Mouse (Mus musculus) CH12.LX (cell line): Measurements from ENCODE around the gene Mixl1. TPM values are rescaled to one million over a fixed set of nuclear protein-coding genes. Genes with fewer than 3 reads are reported as not detected.

Source experiments
- DNase-seq: peaks from one replicate; pipeline ENCODE4 v3.0.0-alpha.2; 2013; ENCODE audit errors: extremely low read depth
- H3K27ac ChIP-seq: 2 replicates; pipeline ENCODE4 v1.5.1; 2012; ENCODE audit warnings: low read depth, mild to moderate bottlenecking, control low read depth, moderate library complexity; ENCODE audit not compliant: insufficient read depth
- H3K27me3 ChIP-seq: replicated peaks from 2 replicates; pipeline ENCODE3; 2012; ENCODE audit warnings: inconsistent platforms
- H3K36me3 ChIP-seq, 2 experiments: replicated peaks in 1 of 2; 2 replicates each; pipeline versions ENCODE3 to v1.6.1; 2012; ENCODE audit warnings: inconsistent platforms in 1 of 2, low read length in 1 of 2, mild to moderate bottlenecking in 1 of 2, mixed read lengths in 1 of 2, moderate library complexity in 1 of 2; ENCODE audit not compliant: control insufficient read depth in 1 of 2, insufficient read depth in 1 of 2
- H3K4me1 ChIP-seq, 2 experiments: 2 replicates each; pipeline ENCODE4 v1.6.1; 2012; ENCODE audit warnings: inconsistent platforms in 1 of 2, moderate library complexity in 1 of 2; ENCODE audit not compliant: insufficient read depth in 2 of 2, control insufficient read depth in 1 of 2
- H3K4me2 ChIP-seq: 2 replicates; pipeline ENCODE4 v1.6.1; 2012; ENCODE audit warnings: low read depth, mild to moderate bottlenecking, control low read depth; ENCODE audit not compliant: poor library complexity, insufficient read depth, severe bottlenecking
- H3K4me3 ChIP-seq, 3 experiments: fragments of 150-350 bp in 1 of 3; sonication (generic) in 1 of 3; replicated peaks in 1 of 3; 2 replicates each; pipeline versions ENCODE3 to v1.5.1; 2011 to 2012; ENCODE audit warnings: low read depth in 2 of 3, low read length in 2 of 3, mild to moderate bottlenecking in 2 of 3, moderate library complexity in 2 of 3, control low read depth in 1 of 3, improper control_type of control experiment in 1 of 3, inconsistent platforms in 1 of 3, mixed read lengths in 1 of 3; ENCODE audit not compliant: poor library complexity in 1 of 3
- H3K79me2 ChIP-seq: replicated peaks from 2 replicates; pipeline ENCODE4 v1.6.1; 2012; ENCODE audit warnings: mild to moderate bottlenecking, moderate library complexity; ENCODE audit not compliant: control insufficient read depth, poor library complexity, insufficient read depth, severe bottlenecking; ENCODE audit errors: extremely low read depth
- H3K9ac ChIP-seq: 2 replicates; pipeline ENCODE4 v1.6.1; 2012; ENCODE audit warnings: low read depth, mild to moderate bottlenecking, control low read depth, moderate library complexity; ENCODE audit not compliant: insufficient read depth
- H3K9me3 ChIP-seq: replicated peaks from 2 replicates; pipeline ENCODE3; 2012; ENCODE audit warnings: low read length, inconsistent platforms, mixed read lengths
- CHD2 ChIP-seq: IDR thresholded peaks from 2 replicates; pipeline ENCODE4 v1.6.1; 2011; ENCODE audit warnings: low read length, improper control_type of control experiment
- GABPA ChIP-seq: IDR thresholded peaks from 2 replicates; pipeline ENCODE4 v1.6.1; 2012; ENCODE audit warnings: low read depth, low read length, improper control_type of control experiment, inconsistent platforms; ENCODE audit not compliant: insufficient replicate concordance
- IRF4 ChIP-seq: IDR thresholded peaks from 2 replicates; pipeline ENCODE4 v1.6.1; 2014; ENCODE audit warnings: low read depth, mild to moderate bottlenecking, inconsistent platforms, low read length, improper control_type of control experiment
- JUN ChIP-seq: IDR thresholded peaks from 2 replicates; pipeline ENCODE4 v1.6.1; 2011; ENCODE audit warnings: low read depth, mild to moderate bottlenecking, low read length, improper control_type of control experiment, moderate library complexity; ENCODE audit not compliant: insufficient read depth
- MAX ChIP-seq: IDR thresholded peaks from 2 replicates; pipeline ENCODE4 v1.6.1; 2011; ENCODE audit warnings: low read length, improper control_type of control experiment
- MYC ChIP-seq: IDR thresholded peaks from 2 replicates; pipeline ENCODE4 v1.6.1; 2011; ENCODE audit warnings: low read depth, mild to moderate bottlenecking, improper control_type of control experiment, low read length
- NELFE ChIP-seq: IDR thresholded peaks from 2 replicates; pipeline ENCODE4 v1.6.1; 2011; ENCODE audit warnings: low read depth, low read length, improper control_type of control experiment
- NRF1 ChIP-seq: IDR thresholded peaks from 2 replicates; pipeline ENCODE4 v1.6.1; 2014; ENCODE audit warnings: low read depth, mild to moderate bottlenecking, inconsistent platforms, low read length, improper control_type of control experiment, moderate library complexity
- POLR2A ChIP-seq: IDR thresholded peaks from 2 replicates; pipeline ENCODE4 v1.6.1; 2011; ENCODE audit warnings: low read depth, mild to moderate bottlenecking, improper control_type of control experiment, low read length
- RCOR1 ChIP-seq: conservative IDR thresholded peaks from 2 replicates; pipeline ENCODE4 v1.6.1; 2012; ENCODE audit warnings: low read depth, mild to moderate bottlenecking, inconsistent platforms, low read length, improper control_type of control experiment
- SIN3A ChIP-seq: IDR thresholded peaks from 2 replicates; pipeline ENCODE4 v1.6.1; 2012; ENCODE audit warnings: low read length, improper control_type of control experiment, inconsistent platforms
- SMC3 ChIP-seq: IDR thresholded peaks from 2 replicates; pipeline ENCODE4 v1.6.1; 2011; ENCODE audit warnings: low read depth, low read length, improper control_type of control experiment
- USF1 ChIP-seq: IDR thresholded peaks from 2 replicates; pipeline ENCODE4 v1.6.1; 2014; ENCODE audit warnings: low read depth, mild to moderate bottlenecking, inconsistent platforms, low read length, improper control_type of control experiment
- ZC3H11A ChIP-seq: IDR thresholded peaks from 2 replicates; pipeline ENCODE4 v1.6.1; 2012; ENCODE audit warnings: low read depth, mild to moderate bottlenecking, inconsistent platforms, low read length, improper control_type of control experiment
- ZMIZ1 ChIP-seq: IDR thresholded peaks from 2 replicates; pipeline ENCODE4 v1.6.1; 2012; ENCODE audit warnings: low read depth, mild to moderate bottlenecking, inconsistent platforms, low read length, improper control_type of control experiment
- ZNF384 ChIP-seq: IDR thresholded peaks from 2 replicates; pipeline ENCODE4 v1.6.1; 2012; ENCODE audit warnings: low read depth, low read length, improper control_type of control experiment, inconsistent platforms
- dilution Hi-C: fragments of 300-500 bp; cut with MboI; formaldehyde crosslinking; loops from 2 replicates; pipeline ENCODE4 v1.14.3; 2020; ENCODE audit warnings: low sequenced_read_pairs; ENCODE audit not compliant: extremely low pct_unique_long_range_greater_than_20kb, extremely low pct_ligation_motif_present
- in situ Hi-C: fragments of 300-500 bp; cut with MboI; formaldehyde crosslinking; loops from 3 replicates; pipeline ENCODE4 v1.14.3; 2019; ENCODE audit warnings: low sequenced_read_pairs, low pct_ligation_motif_present, low pct_unique_long_range_greater_than_20kb, mixed read lengths
- polyA plus RNA-seq: library from polyadenylated mRNA; unstranded; fragments of >175 nt; gene quantifications from 2 replicates; pipeline ENCODE4 v1.2.1, GENCODE M21; 2012; ENCODE audit warnings: low read depth; ENCODE audit not compliant: insufficient read length
- total RNA-seq, 2 experiments: library from RNA; depleted of rRNA; stranded (reverse); fragments of 300-350 nt in 1 of 2; fragments of >200 nt in 1 of 2; gene quantifications; 2 replicates each; pipeline ENCODE4 v1.2.3; 2012 to 2014

The Mixl1 gene
- total and polyA plus RNA-seq, 3 experiments = not detected

- Histone ChIP-seq H3K9ac (no peak overlapping the region), H3K9me3 (no peaks in the 10 kb centered on the region), H3K4me1 (no peaks in the 10 kb centered on the region), H3K27me3 (no peaks in the 10 kb centered on the region), H3K27ac (no peak overlapping the region), H3K4me3 (no peak overlapping the region), H3K4me2 (no peak overlapping the region), H3K36me3 (peaks cover 21 to 52% of the 10 kb centered on the region in 2 experiments), H3K79me2 (no peaks in the 10 kb centered on the region)
- no peak for DNase-seq
- in situ Hi-C loops (no loop called here), dilution Hi-C loops (no loop called here)
- TF ChIP-seq USF1 (no peak), IRF4 (no peak), MAX (no peak), ZNF384 (no peak), JUN (no peak), SIN3A (no peak), CHD2 (no peak), SMC3 (no peak), RCOR1 (no peak), MYC (no peak), NELFE (no peak), POLR2A (no peak), ZC3H11A (no peak), GABPA (no peak), NRF1 (no peak), ZMIZ1 (no peak)
These were observed 5.5 kb downstream of the Mixl1 start for GRCm38 (mm10) chr1:180691284-180691683.

Other genes starting within 250 kb of the Mixl1 start
- gene Stum, start 213.5 kb downstream of the Mixl1 start, total RNA-seq (2012; rRNA removed) = 0.34 and 0.42 TPM in 2 replicates
- 0.51 and 0.80 TPM in 2 replicates for gene Stum, start 213.5 kb downstream of the Mixl1 start, total RNA-seq (2014; rRNA removed)
- 0.61 and 0.67 TPM in 2 replicates for gene Stum, start 213.5 kb downstream of the Mixl1 start, polyA plus RNA-seq
- 313 and 333 TPM in 2 replicates for gene Parp1, start 128.1 kb downstream of the Mixl1 start, total RNA-seq (2012; rRNA removed)
- gene Parp1, start 128.1 kb downstream of the Mixl1 start, total RNA-seq (2014; rRNA removed) = 304 and 310 TPM in 2 replicates
- gene Parp1, start 128.1 kb downstream of the Mixl1 start, polyA plus RNA-seq = 310 and 344 TPM in 2 replicates
- 7.6 and 10.5 TPM in 2 replicates for gene Lin9, start 55.9 kb downstream of the Mixl1 start, total RNA-seq (2012; rRNA removed)
- 24.5 and 24.7 TPM in 2 replicates for gene Lin9, start 55.9 kb downstream of the Mixl1 start, total RNA-seq (2014; rRNA removed)
- 13.5 and 13.7 TPM in 2 replicates for gene Lin9, start 55.9 kb downstream of the Mixl1 start, polyA plus RNA-seq
- 14.5 and 17.5 TPM in 2 replicates for gene Acbd3, start 29.0 kb upstream of the Mixl1 start, total RNA-seq (2012; rRNA removed)
- 22.1 and 23.5 TPM in 2 replicates for gene Acbd3, start 29.0 kb upstream of the Mixl1 start, total RNA-seq (2014; rRNA removed)
- gene Acbd3, start 29.0 kb upstream of the Mixl1 start, polyA plus RNA-seq = 22.4 and 24.2 TPM in 2 replicates
- gene H3f3a, start 116.9 kb upstream of the Mixl1 start, total RNA-seq (2012; rRNA removed) = 571 and 590 TPM in 2 replicates
- gene H3f3a, start 116.9 kb upstream of the Mixl1 start, total RNA-seq (2014; rRNA removed) = 1,420 and 1,540 TPM in 2 replicates
- 629 and 715 TPM in 2 replicates for gene H3f3a, start 116.9 kb upstream of the Mixl1 start, polyA plus RNA-seq
- 24.7 and 26.3 TPM in 2 replicates for gene Sde2, start 154.1 kb upstream of the Mixl1 start, total RNA-seq (2012; rRNA removed)
- 25.1 and 28.0 TPM in 2 replicates for gene Sde2, start 154.1 kb upstream of the Mixl1 start, total RNA-seq (2014; rRNA removed)
- gene Sde2, start 154.1 kb upstream of the Mixl1 start, polyA plus RNA-seq = 33.2 and 34.6 TPM in 2 replicates
- not detected in 2 replicates for gene Lefty2, start 196.1 kb upstream of the Mixl1 start, total RNA-seq (2012; rRNA removed)
- gene Lefty2, start 196.1 kb upstream of the Mixl1 start, total RNA-seq (2014; rRNA removed) = not detected in 2 replicates
- not detected in 2 replicates for gene Lefty2, start 196.1 kb upstream of the Mixl1 start, polyA plus RNA-seq
- gene Pycr2, start 207.3 kb upstream of the Mixl1 start, total RNA-seq (2012; rRNA removed) = 131 and 158 TPM in 2 replicates
- 119 and 133 TPM in 2 replicates for gene Pycr2, start 207.3 kb upstream of the Mixl1 start, total RNA-seq (2014; rRNA removed)
- gene Pycr2, start 207.3 kb upstream of the Mixl1 start, polyA plus RNA-seq = 73.0 and 82.3 TPM in 2 replicates
- gene Lefty1, start 238.0 kb upstream of the Mixl1 start, total RNA-seq (2012; rRNA removed) = 0.17 TPM in 1 of 2 replicates, not detected in the other
- 0.14 TPM in 1 of 2 replicates, not detected in the other for gene Lefty1, start 238.0 kb upstream of the Mixl1 start, total RNA-seq (2014; rRNA removed)
- 0.15 TPM in 1 of 2 replicates, not detected in the other for gene Lefty1, start 238.0 kb upstream of the Mixl1 start, polyA plus RNA-seq
- 2.2 and 2.6 TPM in 2 replicates for gene Tmem63a, start 245.3 kb upstream of the Mixl1 start, total RNA-seq (2012; rRNA removed)
- gene Tmem63a, start 245.3 kb upstream of the Mixl1 start, total RNA-seq (2014; rRNA removed) = 0.89 and 1.1 TPM in 2 replicates
- 3.0 TPM in 2 replicates for gene Tmem63a, start 245.3 kb upstream of the Mixl1 start, polyA plus RNA-seq